Mouse (Mus musculus) MEL (cell line): Measurements from ENCODE around the gene Pgap1.

ENCODE experiments used
- CTCF ChIP-seq, 3 experiments: IDR thresholded peaks in 2 of 3; conservative IDR thresholded peaks in 1 of 3; 2 replicates each; pipeline ENCODE4 v1.5.1; 2011 to 2012; ENCODE audit warnings: low read length in 3 of 3, low read depth in 2 of 3, mild to moderate bottlenecking in 2 of 3, improper control_type of control experiment in 1 of 3, inconsistent platforms in 1 of 3, mixed read lengths in 1 of 3, moderate library complexity in 1 of 3; ENCODE audit not compliant: control insufficient read depth in 1 of 3, insufficient read depth in 1 of 3, poor library complexity in 1 of 3, severe bottlenecking in 1 of 3
- EP300 ChIP-seq, 2 experiments: IDR thresholded peaks; 2 replicates each; pipeline ENCODE4 v1.6.1; 2011; ENCODE audit warnings: improper control_type of control experiment in 2 of 2, low read length in 2 of 2, low read depth in 1 of 2, mild to moderate bottlenecking in 1 of 2
- NRF1 ChIP-seq: IDR thresholded peaks from 2 replicates; pipeline ENCODE4 v1.6.1; 2014; ENCODE audit warnings: low read depth, mild to moderate bottlenecking, inconsistent platforms, low read length, improper control_type of control experiment, moderate library complexity; ENCODE audit not compliant: poor library complexity, insufficient read depth, severe bottlenecking
- POLR2A ChIP-seq, 2 experiments: IDR thresholded peaks; 2 replicates each; pipeline ENCODE4 v1.6.1; 2011 to 2012; ENCODE audit warnings: low read length in 2 of 2, mild to moderate bottlenecking in 2 of 2, control low read depth in 1 of 2, improper control_type of control experiment in 1 of 2, low read depth in 1 of 2, moderate library complexity in 1 of 2; ENCODE audit not compliant: control insufficient read depth in 1 of 2, insufficient read depth in 1 of 2, poor library complexity in 1 of 2
- POLR2AphosphoS2 ChIP-seq: IDR thresholded peaks from 2 replicates; pipeline ENCODE4 v1.6.1; 2011; ENCODE audit warnings: low read length, improper control_type of control experiment
- UBTF ChIP-seq: IDR thresholded peaks from 2 replicates; pipeline ENCODE4 v1.6.1; 2012; ENCODE audit warnings: low read depth, mild to moderate bottlenecking, inconsistent platforms, low read length, improper control_type of control experiment, moderate library complexity, borderline replicate concordance; ENCODE audit not compliant: insufficient read depth
- USF2 ChIP-seq, 2 experiments: IDR thresholded peaks; 2 replicates each; pipeline ENCODE4 v1.6.1; 2011 to 2012; ENCODE audit warnings: improper control_type of control experiment in 2 of 2, low read length in 2 of 2, borderline replicate concordance in 1 of 2, inconsistent platforms in 1 of 2, low read depth in 1 of 2, mild to moderate bottlenecking in 1 of 2; ENCODE audit not compliant: insufficient read depth in 1 of 2

DNA sequence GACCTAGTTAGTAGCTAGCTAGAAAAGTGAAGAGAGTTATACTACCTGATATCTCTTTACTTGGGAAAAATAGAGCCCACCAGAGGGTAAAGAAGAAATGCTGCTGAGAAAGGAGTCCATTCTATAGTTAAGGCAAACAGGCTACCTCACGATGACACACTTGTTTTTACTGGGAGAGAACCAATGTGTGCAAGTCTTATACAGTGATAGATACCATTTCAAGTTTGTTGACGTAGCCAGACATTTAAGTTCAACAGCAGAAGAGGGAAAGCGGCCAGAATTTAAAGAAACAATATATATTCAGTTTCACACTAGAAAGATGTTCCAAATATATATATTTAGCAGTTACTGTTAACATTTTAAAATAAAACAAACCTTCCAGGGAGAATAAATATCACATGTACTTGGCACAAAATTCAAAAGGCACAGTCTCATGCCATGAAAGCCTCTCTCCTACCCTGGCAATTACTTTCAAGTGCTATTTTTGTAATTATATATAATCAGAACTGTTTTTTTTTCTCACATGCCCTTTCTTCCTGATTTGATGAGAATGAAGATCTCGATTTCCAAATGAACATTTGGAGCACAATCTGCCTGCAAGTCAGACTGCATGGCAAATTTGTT lies 40.2 kb upstream of the Pgap1 start:
- TF ChIP-seq POLR2A (IDR thresholded peaks at IDR 0.05; ENCODE audit: control insufficient read depth in 1 of 2, insufficient read depth in 1 of 2, low read depth in 1 of 2, low read length in 2 of 2, poor library complexity in 1 of 2) (no peak), POLR2AphosphoS2 (no peak), USF2 (IDR thresholded peaks at IDR 0.05; ENCODE audit: borderline replicate concordance in 1 of 2, insufficient read depth in 1 of 2, low read depth in 1 of 2, low read length in 2 of 2) (no peak), CTCF (IDR thresholded peaks at IDR 0.05 in 2 of 3, conservative IDR thresholded peaks at IDR 0.05 in 1 of 3; ENCODE audit: control insufficient read depth in 1 of 3, insufficient read depth in 1 of 3, low read depth in 2 of 3, low read length in 3 of 3, poor library complexity in 1 of 3, severe bottlenecking in 1 of 3) (no peak), NRF1 (no peak), EP300 (IDR thresholded peaks at IDR 0.05; ENCODE audit: low read depth in 1 of 2, low read length in 2 of 2) (no peak), UBTF (no peak)
